Mouse (Mus musculus) T-helper 2 cell (primary cell): Measurements from ENCODE around the gene Colgalt1.

Experiments used
- in situ Hi-C: fragments of 300-600 bp; cut with MboI, MseI; formaldehyde crosslinking; loops from one replicate; pipeline ENCODE4 v1.15.1; 2025; ENCODE audit warnings: high pct_unique_total_duplicates

Colgalt1 gene

DNA sequence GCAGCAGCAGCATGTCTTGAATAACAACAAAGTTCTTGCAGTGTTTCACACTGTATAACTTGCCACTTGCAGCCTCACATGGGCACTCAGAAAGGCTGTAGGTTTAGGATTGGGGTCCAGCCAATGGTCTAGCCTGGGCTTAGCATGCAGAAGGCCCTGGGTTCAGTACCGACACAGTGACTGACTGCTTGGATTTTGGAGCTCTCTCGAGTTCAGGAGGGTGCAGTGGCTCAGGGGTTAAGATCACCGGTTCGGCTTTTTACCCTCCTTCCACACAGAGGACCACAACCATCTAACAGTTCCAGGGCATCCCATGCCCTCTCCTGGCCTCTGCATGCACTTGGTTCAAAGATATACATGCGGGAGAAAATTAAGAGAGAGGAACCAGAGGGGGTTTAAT lies 19.8 kb upstream of the Colgalt1 start:
- in situ Hi-C loops = no loop called here

DNA sequence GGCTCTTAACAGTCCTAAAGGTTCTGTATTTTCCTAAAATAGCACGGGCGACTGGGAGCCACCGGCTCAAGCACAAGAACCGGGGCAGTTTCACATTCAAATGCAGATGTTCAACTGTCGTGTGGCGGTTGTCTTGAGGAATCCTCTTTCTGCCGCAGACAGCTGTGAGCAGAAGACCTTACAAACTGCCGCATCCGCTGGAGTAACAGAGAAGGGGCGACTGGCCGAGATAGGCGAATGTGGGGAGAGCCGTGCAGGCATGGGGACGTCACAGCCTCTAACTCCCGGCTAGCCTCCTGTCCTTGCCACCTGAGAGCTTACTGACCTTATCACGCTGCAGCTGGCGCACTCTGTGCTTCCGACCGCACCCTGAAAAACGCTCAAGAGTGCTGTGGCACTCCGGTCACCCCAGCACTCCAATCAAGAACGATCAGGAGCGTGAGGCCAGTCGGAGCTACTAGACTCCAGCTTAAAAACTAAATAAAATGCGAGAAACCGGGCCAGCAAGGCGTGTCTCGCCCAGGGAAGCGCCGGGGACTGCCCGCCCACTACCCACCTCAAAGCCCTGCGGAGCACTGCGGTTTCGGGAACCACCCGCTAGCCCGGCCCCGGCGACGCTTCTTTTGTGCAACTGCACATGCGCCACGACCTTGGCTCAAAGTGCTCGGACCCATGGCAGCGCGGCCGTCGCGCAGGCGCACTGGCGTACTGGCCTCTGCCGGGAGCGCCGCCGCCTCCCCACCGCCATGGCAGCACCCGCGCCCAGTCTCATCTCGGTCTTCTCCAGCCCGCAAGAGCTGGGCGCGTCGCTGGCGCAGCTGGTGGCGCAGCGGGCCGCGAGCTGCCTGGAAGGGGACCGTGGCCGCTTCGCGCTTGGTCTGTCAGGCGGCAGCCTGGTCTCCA lies 19.1 kb upstream of the Colgalt1 start, which contains the start of gene Pgls:
TSS of gene Pgls (plus strand) at position 706 of the 903 bp plus-strand sequence.
- in situ Hi-C loops = no loop called here

DNA sequence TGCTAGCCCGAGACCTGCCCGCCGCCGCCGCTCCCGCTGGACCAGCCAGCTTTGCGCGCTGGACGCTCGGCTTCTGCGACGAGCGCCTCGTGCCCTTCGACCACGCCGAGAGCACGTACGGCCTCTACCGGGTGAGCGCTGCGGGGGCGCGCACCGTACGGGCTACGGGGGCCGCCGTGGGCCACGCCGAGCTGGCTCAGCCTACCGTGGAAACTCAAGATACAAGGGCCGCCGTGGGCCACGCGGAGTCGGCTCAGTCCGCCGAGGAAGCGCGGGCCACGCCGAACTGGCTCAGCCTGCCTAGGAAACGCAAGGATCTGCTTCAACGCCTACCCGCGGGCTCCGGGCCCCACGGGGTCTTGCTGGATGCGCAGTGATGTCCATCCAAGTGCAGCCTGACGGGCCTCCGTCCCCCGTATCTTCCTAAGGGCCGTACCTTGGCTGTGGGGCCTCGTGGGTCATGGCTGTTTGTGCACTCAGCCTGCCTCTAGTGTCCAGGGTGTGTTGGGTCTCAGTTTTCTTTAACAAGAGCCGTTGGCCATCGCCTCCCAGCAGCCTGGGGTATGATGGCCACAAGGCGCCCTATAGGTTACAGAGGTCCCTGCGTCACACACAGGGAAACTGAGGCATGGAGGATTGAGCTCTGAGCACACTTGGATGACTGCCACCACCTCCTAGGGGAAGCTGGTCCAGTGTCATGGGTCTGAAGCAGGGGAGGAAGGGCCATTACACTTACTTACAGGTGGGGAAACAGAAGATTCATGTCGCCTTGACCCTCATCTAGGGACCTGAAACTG lies 18.2 kb upstream of the Colgalt1 start:
- in situ Hi-C loops = no loop called here

DNA sequence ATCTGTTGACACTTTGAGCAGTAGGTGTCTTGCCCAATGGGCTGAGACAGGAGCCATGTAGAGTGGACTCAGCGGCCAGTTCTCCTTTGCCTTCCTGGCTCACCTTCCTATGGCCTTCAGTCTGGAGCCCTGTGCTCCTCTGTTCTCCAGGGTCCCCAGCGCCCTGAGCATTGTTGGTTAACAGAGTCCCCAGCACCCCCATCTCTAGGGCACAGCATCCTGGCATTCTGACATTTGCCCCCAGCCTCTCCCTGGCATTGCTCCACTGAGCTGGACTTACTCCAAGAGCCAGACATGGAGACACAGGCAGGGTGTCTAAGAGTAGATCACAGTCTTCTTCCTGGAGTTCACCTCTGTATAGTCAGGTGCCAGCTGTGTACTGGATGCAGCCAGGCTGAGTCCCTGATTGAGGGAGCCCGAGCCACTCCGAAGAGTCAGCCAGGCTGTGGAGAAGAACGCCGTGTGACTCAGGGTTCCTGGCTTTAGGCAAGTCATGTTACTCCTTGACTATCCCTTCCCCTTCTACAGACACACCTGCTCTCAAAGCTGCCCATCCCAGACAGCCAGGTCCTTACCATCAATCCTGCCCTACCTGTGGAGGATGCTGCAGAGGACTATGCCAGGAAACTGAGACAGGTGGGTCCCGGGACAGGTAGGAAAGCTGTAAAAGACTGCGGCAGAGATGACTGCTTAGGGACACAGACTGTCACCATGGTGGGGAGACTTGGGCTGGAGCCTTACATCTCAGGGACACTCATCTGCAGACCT lies 17.1 kb upstream of the Colgalt1 start:
- in situ Hi-C loops = no loop called here

DNA sequence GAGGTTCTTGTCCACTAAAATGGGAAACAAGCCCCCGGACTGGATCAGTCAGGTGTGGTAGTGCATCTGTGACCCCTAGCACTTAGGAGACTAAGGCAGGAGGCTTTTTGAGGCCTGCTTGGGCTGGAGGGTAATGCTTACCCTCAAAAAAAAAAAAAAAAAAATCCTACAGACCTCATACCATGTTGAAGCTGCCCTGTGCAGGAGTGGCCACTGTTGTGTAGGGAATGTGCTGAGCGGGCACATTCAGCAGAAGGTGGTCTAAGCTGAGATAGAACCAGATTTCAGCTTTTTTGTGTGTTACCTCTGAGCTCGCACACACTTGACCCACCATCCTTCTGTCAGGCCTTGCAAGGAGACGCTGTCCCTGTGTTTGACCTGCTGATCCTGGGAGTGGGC lies 16.5 kb upstream of the Colgalt1 start:
- in situ Hi-C loops = no loop called here

DNA sequence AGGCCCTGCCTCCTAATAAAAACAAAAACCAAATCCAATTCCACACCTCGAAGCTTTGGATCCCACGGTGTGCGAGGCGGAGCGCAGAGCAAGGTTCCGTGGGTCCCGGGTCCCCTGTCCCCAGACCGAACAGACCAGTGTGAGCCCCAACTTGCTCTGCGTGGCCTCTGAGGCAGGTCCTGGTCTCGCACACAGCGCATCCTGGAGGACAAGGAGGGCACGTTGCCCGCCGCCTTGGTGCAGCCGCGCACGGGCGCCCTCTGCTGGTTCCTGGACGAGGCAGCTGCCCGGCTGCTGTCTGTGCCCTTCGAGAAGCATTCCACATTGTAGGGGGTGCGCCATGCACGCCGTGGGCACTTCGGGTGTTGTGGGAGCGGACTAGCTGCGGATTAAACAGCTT lies 14.9 kb upstream of the Colgalt1 start:
- in situ Hi-C loops = loop anchor here (5.0 kb wide), 1 partner anchor 34 kb away; no protein-coding TSS in a partner anchor

DNA sequence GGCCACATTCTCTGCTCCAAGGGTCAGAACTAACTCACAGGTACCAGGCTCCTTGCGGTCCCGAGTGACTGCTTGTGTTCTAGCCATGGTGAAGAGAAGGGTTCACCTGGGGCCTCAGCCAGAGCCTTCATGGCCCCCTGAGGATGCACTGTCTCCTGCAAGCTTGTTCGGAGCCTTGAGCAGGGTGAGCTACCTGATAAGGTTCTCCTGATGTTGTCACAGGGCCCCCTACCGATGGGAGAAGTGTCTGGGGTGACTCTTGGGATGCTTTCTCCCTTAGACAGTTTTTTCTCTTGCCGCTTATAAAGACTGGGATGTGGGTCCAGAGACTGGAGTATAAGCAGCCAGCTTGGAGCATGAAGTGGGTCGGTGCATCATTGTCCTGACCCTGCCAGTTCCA lies 14.4 kb upstream of the Colgalt1 start:
- in situ Hi-C loops = loop anchor here (5.0 kb wide), 1 partner anchor 34 kb away; no protein-coding TSS in a partner anchor

DNA sequence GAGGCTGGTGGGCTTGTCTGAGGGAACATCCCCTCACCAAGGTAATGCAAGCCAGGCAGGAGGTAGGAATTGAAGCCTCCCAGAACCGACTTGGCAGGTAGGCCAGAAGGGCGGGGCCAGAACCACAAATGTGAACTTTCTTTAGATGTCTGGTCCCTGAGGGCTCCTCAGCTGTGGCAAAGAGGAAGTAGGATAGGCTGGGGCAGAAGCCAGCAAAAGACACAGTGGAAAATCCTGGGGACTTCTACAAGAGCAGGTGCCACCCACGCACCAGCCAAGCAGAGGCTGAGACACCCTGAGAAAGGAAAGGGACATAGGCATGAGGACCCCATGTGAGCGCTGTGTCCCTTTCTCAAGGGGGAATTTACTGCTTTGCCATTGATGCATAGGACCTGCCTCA lies 14.0 kb upstream of the Colgalt1 start:
- in situ Hi-C loops = loop anchor here (5.0 kb wide), 1 partner anchor 34 kb away; no protein-coding TSS in a partner anchor

DNA sequence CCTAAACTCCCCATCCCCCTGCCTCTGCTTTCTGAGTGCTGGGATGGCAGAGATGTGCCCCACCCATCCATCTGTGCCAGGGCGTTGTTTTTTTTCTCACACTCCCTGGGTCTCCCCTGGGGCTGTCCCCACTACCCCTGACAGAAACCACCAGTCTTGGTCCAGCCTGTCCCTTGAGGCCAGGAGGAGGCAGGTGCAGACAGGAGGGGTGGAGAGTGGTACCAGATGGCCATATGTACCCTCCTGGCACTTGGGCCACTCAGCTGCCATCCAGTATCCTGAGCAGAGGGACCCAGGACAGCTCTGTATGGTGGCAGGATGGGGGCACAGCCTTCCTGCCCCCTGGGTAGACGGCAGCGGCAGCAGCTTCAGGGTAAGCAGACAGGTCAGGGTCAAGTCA lies 13.3 kb upstream of the Colgalt1 start, which contains the start of gene Fam129c:
TSS of gene Fam129c (plus strand) at position 198 of the 400 bp plus-strand sequence.
- in situ Hi-C loops = loop anchor here (5.0 kb wide), 1 partner anchor 35 kb away; no protein-coding TSS in a partner anchor

DNA sequence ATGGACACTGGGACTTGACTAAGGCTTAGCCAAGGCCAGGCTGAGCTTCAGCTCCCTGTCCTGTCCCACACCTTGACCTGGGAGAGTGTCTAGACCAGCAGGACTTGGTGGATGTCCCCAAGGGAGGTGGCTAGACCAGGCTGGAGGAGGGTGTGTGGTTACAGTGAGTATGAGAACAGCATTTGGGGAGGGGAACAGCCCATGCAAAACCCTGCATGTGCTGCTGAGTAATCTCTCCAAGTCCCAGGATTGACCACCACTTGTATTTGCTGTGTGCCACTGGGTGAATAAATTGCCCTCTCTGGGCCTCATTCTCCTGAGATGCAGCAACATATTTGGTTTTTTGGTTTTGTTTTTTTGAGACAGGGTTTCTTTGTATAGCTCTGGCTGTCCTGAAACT lies 12.4 kb upstream of the Colgalt1 start:
- in situ Hi-C loops = loop anchor here (5.0 kb wide), 1 partner anchor 36 kb away; no protein-coding TSS in a partner anchor

DNA sequence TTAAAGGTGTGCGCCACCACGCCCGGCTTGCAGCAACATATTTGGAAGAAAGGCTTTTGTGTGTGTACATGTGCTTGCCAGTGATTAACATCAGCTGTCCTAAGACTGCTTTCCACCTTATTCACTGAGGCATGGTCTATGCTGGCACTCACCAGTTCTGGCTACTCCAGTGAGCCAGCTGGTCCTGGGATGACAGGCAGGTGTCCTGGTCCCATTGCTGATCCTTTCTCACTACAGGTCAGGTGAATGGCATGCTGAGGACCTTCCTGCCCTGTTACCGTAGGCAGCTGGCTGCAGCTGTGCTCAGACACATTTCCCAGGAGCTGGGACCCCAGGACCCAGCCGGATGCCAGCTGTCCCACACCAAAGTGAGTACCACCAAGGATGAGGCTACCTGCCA lies 12.0 kb upstream of the Colgalt1 start:
- in situ Hi-C loops = loop anchor here (5.0 kb wide), 1 partner anchor 37 kb away; no protein-coding TSS in a partner anchor

DNA sequence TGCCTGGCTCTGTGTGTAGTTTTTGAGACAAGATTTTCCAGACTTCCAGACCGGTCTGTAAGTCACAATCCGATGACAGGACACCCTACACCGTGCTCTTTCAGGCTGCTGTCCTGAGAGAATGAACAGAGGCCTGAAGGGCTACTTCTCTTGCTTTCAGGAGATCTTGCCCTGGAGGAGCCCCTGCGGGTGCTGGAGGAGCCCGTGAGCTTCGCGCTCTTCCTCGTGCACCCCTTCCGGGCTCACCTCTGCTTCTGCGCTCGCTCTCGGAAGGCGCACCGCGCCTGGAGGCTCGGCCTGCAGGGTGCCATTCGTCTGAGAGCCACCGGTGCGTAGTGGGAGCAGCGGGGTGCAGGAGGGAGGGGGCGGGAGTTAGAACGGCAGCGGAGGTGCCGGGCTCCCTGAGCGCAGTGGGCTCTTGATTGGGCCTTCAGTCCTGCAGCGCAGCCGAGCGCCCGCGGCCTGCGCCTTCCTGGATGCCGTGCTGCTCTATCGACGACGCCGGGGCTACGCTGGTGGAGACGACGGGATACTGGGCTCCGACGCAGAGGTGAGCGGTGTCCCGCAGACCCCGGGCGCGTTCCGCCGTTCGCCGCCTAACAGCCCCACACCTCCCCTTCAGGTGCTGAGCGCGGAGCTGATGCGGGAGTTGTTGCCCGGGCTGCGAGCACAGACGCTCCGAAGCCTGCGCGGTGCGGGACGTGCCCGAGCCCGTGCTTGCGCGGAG lies 8.7 kb upstream of the Colgalt1 start:
- in situ Hi-C loops = no loop called here

DNA sequence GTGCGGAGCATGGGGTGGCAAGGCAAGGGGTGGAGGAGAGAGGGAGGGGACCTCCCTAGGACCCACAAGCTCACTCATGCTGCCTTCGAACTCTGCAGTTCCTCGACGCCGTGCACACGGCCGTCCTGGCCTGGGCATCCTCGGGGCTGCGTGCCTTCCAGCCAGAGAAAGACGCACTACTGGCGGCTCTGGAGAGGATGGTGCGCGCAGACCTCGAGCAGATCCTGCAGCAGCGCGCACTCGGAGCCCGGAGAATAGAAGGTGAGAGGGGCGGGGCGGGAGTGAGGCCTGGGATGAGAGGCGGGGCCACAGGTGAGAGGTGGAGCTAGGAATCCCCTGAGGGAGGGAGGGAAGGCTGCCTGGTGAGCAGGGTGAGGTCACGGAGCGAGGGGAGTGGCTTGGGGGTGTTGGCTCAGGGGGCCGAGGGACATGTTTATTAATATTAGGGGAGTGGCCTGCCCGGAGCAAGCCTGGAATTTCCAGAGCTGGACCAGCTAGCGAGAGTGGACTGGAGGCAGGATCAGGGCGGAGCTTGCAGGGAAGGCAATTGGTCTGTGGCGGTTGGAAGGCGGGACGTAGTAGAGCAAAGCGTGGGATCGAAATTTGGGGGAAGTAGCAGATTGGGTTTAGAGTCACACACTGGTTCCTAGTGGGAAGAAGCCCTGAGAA lies 8.0 kb upstream of the Colgalt1 start:
- in situ Hi-C loops = no loop called here

DNA sequence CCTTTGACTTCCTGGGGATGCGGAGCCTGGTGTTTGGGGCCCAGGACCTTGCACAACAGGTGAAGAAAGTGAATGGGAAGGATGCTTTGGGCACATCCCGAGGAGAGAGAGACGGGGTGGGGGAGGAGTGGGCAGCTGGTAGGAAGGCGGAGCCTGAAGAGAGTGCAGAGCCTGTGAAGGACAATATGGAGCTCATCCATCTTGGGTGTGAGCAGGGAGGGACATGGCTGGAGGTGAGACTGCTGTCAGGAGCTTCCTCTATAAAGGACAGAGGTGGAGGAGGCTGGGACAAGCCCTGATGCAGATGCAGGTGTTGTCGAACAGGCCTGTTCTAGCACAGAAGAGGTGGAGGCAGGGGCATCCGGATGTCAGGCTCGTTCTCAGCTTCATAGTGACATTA lies 6.8 kb upstream of the Colgalt1 start:
- in situ Hi-C loops = no loop called here

DNA sequence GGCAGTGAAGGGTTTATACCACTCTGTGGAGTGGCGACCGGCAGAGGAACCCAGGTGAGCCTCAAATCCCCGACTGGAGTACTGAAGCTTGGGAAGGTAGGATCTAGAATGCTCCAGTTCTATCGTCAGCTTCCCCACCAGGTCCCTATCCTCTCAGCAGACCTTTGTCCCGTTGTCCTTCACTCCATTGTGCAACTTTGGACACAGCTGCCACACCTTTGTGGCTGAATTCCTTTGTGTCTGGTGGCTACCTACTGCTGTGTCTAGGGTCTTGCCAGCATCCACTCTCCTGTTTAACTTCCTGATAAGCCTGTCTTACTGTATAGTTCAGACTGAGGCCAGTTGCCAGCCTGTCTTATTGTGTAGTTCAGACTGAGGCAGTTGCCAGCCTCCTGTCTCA lies 1.3 kb downstream of the Colgalt1 start:
- in situ Hi-C loops = no loop called here

DNA sequence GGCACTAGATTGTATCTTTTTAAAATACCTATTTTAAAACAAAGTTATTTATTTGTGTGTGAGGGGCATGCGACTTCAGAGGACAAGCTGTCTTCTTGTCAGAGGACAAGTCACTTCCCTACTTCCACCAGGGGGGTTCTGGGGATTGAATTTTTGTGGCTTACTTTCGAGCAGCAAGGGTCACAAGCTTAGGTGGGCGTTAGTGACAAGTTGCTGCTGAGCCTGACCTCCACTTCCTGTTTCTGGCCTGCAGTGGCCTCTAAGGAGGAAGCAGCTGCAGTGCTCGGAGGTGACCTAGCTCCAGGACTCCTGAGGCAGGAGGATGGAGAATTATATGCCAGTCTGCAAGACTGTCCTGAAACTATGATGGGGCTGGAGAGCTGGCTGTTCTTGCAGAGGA lies 2.6 kb downstream of the Colgalt1 start:
- in situ Hi-C loops = no loop called here

DNA sequence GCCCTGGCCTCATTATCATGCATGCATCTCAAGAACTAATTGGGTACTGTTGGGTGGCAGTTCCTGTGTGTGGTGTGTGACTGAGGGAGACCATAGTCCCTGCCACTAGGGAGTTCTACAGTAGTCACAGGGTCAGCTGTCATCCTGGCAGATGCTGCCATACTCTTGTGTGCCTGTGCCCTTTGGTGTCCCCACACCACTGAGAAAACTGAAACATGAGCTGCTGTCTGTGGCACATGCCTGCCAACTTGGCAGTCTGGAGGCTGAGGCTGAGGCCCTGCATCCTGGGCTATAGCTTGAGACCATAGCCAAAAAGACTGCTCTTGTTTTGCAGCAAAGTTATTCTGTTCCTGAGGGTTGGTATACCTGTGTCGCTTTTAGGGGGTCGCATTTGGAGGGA lies 9.0 kb downstream of the Colgalt1 start:
- in situ Hi-C loops = loop anchor here (5.0 kb wide), 1 partner anchor 98 kb away; no protein-coding TSS in a partner anchor

DNA sequence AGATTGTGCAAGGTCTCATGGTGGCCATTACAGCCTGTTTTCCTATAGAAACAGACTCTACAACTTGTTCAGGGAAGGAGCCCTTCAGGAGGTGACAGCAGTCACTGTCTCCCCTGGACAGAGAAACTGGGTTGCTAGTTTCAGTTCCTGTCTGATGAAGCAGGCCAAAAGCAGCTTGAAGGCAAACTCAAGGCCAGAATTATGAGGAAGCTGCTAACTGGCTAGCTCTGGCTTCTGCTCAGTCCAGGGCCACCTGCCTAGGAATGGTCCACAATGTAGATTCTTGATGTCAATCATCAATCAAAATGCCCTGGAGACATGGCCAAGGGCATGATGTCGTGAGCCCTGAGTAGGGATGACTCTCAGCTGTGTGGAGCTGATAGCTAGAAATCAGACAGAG lies 14.3 kb downstream of the Colgalt1 start:
- in situ Hi-C loops = no loop called here

DNA sequence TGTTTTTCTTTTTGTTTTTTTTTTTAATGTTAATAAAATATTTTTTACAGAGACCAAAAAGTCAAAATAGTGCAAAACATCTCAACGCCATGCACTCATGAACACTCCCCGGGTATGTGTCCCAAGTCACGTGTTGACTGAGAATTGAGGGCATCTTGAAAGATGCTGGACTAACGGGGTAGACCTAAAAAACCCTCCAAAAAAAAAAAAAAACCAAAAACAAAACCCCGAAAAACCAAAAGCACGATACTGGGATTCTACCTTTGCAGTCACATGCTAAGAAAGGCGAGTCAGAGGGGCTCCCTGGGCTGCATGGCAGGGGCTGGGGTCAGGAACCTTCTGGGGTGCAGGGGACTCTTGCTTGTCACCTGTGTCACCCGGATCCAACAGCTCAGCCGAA lies 16.0 kb downstream of the Colgalt1 start:
- in situ Hi-C loops = no loop called here
